Mouse (Mus musculus) neutrophil, adult 5-6 weeks (primary cell): ENCODE measurements around the gene Bud13. TPM values are rescaled to one million over a fixed set of nuclear protein-coding genes. Genes with fewer than 3 reads are reported as not detected.

Experiments
- ATAC-seq: fragments of 151-379, 151-347 bp; 2 replicates; pipeline ENCODE4 v1.8.0; 2017; ENCODE audit warnings: mild to moderate bottlenecking, moderate TSS enrichment; ENCODE audit not compliant: insufficient number of reproducible peaks, poor library complexity, low FRiP score, severe bottlenecking; ENCODE audit errors: extremely low read depth
- total RNA-seq: library from RNA; stranded (forward); fragments of 200-1000 nt; gene quantifications from 2 replicates; pipeline ENCODE4 v1.2.3, GENCODE M21; 2017

Gene Bud13
- total RNA-seq: 20.0 and 28.2 TPM in 2 replicates

DNA sequence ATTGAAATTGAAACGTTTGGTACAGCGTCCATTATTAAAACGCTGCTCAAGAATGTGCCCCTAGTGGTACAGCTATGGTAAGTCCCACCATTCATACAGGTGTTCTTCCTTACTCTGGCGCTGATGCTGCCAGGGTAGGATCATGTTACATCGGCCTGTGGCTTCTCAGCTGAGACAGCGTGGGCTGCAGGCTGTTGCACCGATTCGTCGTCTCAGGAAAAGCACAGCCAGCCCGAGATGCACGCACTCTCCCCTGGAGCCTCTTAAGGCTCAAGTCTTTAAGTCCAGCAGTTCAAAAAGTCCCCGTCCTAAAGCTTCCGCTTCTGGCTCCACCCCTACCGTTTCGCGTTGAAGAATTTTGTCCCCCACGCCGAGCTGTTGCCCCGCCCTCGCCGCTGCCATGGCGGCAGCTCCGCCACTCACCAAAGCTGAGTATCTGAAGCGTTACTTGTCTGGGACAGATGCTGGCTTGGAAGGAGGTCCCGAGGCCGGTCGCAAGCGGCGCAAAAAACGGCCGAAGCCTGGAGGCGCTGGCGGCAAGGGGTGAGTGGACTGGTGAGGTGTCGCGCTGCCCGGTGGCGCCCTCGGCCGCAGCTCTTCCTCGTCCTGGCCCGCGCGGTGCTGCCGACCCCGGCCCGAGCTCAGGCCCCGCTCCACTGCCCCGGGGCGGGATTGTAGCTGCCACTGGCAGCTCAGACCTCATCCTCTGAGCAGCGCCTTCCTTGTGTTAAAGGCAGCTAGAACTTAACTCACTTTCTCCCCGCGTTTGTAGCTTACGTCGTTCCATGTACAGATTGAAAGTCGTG is at the start of gene Bud13:
Gene Bud13 (plus strand): TSS at position 378 of the 806 bp plus-strand sequence.
- ATAC-seq: peak; percentile 87

DNA sequence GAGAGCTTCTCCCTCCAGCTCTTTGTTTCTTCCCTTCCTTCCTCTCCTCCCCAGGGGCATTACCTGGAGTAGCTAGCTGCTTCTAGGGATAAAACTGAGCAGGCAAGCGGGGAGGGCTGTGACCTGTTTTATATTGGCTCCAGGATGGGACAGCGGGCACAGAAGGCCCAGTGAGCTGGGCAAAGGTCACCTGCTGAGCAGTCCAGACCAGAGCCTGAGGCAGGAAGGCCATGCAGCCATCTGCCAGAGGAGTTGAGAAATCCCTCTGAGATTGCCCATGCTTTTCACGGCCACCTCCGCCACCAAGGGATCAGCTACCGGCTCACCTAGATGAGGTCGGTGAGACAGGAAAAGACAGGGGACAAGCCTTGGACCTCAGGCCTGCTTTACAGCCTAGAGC is 47.6 kb upstream of the Bud13 start:
- no peak for ATAC-seq

DNA sequence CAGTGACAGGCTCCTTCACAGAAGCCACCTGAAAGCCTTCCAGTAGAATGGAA is 47.4 kb upstream of the Bud13 start, which contains the start of gene Apoc3:
Gene Apoc3 (minus strand): TSS at position 41 of the 53 bp plus-strand sequence.
- ATAC-seq: no peak

DNA sequence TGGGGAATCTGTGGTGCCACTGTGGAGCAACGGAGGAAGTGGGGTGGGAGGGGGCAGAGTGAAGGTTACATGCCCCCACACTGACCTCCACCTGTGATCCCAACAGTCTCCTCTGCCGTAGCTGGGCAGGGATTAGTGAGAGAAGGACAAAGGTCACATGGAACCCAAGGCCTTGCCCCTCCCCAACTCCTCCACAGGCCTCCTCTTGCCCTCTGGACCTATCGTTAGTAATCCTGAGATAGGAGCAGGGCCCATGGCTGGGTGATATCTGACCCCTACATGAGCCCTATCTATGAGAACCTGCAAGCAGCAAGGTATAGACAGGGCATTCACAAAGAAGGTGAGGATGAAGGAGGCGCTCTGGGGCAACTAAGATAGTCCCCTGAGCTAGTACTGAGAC is 47.2 kb upstream of the Bud13 start:
- ATAC-seq: no peak

DNA sequence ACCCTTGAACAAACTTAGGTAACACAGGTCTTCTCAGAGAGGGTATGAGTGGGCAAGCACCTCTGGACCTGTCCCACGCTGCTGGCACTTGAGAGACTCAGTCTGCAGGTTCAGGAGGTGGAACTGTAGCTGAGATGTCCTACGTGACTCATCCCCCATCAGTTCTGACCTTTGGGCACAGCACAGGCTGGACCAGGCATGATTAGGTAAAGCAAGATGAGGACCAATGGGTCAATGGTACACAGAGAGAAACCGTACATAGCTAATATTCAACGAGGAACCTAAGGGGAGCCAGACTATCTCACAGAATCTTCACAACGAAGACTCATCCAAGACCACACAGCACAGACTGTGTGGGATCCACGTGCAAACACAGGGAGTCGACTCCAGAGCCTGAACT is 44.0 kb upstream of the Bud13 start:
- no peak for ATAC-seq

DNA sequence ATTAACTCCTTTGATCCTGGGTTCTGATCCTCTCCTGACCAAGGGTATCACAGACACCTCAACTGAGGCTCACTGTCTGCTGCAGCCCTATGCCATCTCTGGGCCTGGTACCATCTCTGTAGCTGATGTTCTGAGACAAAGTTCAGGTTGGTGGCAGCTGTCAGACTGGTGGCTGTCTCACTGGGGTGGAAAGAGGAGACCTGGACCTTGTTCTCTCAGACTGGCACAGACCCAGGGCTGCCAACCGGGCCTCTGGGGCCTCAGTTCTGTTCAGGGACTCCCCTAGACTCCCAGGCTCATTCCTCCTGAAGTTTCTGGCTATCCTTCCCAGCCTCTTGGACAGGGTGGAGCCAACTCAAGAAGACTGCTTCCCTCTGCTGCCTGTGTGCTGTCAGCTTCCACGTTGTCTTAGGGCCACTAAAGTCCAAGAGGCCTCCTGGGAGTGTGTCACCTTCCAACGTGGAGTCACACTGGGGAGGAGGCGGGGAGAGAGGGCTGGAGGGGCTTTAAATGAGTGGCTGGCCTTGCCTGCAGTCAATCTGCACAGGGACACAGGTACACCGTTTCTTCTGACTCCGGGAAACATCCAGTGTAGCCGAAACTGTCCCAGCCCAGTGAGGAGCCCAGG is 42.2 kb upstream of the Bud13 start, which contains the start of gene Apoa4:
Gene Apoa4 (plus strand): TSS at position 171 of the 628 bp plus-strand sequence.
- ATAC-seq: no peak

DNA sequence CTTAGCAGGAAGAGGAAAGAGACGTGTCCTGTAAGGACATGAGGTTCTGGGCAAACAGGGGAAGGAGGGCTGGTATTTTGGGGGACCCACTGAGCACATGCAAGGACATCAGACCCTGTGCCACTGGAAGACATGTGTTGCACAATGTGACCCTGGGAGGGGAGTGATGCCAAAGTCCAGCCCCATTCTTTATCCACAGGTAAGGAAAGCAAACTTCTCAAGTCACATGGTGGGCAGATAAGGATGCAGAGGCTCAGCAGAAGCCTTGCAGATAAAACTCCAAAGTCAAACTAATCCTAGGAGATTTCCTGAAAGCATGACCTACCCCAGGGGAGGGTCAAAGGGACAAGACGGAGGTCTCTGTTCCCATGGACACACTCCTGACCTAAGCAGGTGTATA is 41.0 kb upstream of the Bud13 start:
- no peak for ATAC-seq

DNA sequence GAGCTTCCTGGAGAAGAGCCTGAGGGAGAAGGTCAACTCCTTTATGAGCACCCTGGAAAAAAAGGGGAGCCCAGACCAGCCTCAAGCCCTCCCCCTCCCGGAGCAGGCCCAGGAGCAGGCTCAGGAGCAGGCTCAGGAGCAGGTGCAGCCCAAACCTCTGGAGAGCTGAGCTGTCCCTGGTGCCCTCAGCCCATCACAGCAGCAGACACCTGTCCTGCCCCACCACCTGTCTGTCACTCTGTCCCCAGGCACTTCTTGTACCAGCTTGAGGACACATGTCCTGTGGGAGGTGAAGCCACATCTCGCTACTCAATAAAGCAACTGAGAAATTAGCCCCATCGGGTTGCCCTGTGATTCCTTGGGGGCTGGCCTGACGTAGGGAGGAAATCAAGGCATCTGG is 39.7 kb upstream of the Bud13 start:
- ATAC-seq: no peak

DNA sequence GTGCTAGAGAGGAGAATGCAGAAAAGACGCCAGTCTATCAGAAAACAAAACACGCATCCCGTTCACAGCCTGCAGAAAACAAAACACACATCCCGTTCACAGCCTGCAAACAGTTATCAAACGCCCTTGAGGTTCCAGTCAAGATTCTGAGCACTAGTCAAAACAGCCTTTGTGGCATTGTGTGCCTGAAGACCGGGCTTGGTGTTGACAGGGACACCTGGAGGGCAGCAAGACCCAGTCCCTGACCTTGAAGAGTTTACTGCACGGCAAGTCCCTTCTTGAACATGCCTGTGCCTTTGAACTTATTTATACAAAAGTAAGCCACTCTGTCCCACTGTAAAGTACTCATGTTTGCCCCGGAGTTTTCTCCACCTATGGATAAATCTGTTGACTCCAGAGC is 39.2 kb upstream of the Bud13 start:
- ATAC-seq: no peak

DNA sequence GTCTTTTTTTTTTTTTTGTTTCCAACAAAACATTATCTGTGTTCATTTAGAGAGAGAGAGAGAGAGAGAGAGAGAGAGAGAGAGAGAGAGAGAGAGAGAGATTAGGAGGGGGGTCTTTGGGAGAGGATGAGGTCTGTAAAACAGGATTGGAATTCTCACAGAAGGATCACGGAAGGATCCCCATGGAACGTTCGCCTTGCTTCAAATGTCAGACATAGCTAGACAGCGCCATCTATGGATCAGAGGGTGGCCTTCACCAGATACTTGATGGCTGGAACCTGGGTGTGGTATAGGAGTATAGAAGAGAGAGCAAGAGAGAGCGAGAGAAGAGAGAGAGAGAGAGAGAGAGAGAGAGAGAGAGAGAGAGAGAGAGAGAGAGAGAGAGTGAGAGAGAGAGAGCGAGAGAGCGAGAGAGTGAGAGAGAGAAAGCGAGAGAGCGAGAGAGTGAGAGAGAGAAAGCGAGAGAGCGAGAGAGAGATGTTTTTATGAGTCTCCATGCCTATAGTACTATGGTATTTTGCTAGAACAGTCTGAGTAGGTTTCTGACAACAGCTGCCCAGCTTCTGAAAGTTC is 36.0 kb upstream of the Bud13 start:
- ATAC-seq: peak; percentile 44; the same call in 1 of the 2 replicates

DNA sequence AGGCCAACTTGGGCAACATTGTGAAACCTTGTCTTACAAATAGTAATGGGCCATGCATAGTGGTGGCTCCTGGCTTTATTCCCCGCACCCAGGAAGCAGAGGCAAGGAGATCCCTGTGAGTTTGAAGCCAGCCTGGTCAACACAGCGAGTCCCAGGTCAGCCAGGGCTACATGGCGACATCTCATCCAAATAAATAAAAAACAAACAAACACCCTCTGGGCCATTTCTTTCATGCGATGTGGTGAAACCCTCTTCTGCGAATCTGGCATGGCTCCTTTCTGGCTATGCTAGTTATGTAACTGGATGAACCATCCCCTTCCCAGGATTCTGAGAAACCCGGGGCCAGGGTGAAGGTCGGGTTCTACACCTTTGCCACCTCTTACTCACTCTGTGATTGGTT is 26.6 kb upstream of the Bud13 start:
- ATAC-seq: no peak

DNA sequence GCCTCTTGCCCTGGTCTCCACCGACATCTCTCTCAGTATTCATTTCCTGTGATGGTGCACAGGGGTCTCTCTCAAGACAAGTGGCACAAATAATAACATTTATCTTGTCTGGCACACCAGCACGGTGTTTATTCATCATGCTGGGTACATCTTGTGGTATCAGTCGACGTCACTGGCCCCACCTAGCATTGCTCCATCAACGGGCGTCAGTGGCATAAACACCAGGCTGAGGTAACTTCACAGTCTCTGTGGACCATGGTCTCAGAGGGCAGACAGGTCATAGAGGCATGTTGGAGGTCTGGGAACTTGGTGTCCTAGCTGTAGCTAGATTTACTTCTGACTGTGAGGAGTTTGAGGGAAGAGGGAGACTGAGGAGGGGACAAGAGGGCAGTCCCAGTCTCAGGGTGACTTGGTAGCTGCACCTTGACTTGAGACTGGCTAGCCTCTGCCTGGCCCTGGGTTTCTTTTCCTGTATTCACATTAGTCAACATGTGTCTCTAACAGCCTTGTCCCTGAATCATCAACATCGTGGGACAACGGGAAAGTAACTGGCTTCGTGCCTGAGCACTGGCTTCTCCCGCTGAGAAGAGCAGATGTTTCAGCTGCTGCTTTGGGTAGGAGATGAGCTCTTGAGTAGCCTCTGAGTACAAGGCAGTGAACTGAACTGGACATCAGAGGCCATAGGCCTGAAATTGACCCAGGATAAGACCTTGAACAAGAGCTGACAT is 26.0 kb upstream of the Bud13 start:
- ATAC-seq: peak; percentile 52; the same call in 1 of the 2 replicates

DNA sequence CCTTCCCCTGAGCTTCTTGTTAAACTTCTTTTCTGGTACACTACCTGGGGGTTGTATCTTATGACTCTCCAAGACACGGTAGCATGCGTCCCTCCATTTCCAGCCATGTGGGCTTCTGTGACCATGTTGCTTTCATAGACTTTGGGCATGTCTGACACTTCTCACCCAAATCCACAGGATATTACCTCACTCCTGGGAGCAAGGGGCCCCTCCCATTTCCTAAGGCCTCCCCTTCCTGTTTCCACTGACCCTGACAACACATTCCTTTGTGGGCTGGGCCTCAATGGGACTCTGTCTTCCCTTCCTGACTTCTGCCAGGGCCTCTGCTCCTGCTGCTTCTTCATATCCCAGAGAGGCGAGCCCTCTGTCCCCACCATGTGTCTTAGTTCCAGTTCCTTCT is 25.3 kb upstream of the Bud13 start:
- ATAC-seq: no peak

DNA sequence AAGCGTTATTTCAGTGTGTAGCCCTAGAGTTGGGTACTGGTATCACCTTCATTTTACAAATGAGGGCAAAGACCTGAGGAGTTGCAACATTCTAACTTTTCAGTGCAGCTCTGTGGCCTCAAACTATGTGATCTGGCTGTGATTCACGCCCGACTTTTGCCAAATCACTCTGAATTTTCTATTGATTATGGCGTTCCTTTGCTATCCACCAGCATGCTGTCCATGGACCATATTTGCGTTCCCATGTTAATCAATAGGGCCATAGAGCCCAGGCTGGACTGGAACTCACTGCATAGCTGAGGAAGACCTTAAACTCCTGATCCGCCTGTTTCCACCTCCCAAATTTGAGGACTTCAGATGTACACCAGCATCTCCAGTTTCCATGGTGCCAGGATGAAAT is 23.7 kb upstream of the Bud13 start:
- no peak for ATAC-seq

DNA sequence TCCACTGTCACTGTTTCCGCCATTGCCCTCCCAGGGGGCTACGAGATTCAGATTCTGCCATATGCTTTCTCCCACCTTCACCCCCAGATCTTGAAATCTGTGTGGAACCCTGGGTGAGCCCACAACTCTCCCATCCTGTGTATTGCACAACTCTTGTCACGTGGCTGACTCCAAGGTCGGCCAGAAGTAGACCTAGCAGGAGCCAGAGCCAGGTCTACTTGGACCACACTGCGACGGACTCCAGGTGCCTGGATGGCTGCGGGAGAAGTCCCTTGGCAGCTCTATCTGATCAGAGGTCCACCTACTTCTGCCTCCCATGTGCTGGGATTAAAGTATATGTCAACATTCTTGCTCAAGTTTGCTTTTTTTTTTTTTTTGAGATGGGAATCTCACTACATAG is 21.7 kb upstream of the Bud13 start:
- no peak for ATAC-seq

DNA sequence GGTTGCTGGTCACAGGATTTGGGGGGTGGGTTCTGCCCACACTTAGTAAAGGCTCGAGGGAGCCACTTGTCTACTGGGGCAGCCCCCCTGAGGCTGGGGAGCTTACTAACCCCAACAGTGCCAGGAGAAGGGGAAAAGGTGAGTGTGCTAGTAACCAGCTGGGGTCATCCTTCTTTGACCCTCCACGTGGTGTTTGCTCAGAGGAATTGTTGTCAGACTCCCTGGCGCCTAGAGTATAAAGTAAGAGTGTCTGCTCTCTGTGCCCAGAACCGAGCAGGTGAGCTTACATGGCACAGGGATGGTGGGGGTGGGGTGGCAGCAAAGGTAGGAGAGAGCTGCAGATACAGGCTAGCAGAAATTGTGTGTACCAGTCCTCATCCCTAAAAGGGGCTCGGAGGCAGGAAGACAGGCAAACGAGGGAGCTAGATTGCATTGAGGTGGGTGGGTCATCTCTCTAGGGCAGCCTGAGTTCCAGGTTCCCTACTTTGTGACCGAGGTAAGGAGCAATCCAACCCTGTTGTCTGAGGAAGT is 14.4 kb upstream of the Bud13 start, which contains the start of gene Apoa5:
Gene Apoa5 (plus strand): TSS at position 291 of the 531 bp plus-strand sequence.
- ATAC-seq: no peak

DNA sequence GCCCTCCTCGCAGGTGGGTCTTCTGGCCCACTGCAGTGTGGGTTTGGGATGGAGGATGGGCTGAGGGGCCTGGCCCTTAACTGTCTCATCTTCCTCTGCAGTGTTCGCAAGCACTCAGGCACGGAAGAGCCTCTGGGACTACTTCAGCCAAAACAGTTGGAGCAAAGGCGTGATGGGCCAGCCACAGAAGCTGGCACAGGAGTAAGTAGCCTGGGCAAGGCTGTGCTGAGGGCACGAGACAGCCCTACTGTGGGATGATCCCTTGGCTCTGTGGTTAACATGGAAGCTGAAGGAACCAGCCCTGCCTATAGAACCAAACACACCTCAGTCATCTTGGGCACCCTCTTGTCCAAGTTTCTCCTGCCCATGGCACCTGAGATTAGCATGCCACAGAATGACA is 13.7 kb upstream of the Bud13 start:
- no peak for ATAC-seq

DNA sequence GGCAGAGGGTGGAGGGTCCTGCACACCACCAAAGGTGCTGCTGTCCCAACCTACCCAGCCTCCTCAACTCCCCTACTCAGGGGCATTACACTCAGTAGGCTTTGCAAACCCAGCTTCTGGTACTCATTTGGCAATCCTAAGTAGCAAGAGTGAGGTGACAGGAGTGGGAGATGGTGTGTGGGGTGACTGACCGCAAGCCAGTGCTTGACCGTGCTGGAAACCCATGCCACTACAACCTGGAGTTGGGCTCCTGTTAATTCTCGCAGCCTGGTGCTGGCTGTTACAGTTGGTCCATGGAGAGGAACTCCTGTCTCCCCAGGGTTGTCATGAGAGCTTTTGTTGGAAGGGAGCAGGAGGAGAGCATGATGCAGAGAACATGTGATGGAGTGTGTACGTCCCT is 12.0 kb upstream of the Bud13 start:
- ATAC-seq: no peak

DNA sequence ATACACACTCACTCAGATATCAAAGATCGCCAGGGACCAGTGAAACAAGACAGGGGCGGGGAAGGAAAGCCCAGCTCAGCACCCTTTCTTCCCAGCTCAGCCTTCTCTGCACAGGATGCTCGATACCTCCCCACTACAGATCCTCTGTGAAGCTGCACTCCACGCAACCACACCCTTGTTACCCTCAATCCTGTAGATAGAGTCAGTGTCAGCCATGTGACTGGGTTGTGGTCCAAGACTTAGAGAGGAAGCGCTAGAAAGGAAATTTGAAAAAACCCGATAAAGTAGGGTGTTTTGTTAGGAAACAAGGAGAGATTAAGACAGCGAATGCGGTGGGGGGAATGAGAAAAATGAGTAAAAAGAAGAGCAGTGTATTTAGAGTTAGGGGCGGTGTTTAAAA is 10.7 kb upstream of the Bud13 start:
- no peak for ATAC-seq
